Mouse (Mus musculus): ENCODE data around the gene Dusp16. TPM values are rescaled to one million over a fixed set of nuclear protein-coding genes. Genes with fewer than 3 reads are reported as not detected.
A peak's percentile ranks its signal among the peaks of the same experiment; 100 is the strongest.

The Dusp16 gene
- total RNA-seq, 1 experiment, result 10.3 TPM

- no peaks in the 10 kb centered on the region for H3K36me3 ChIP-seq (ENCODE audit: control insufficient read depth, insufficient read depth, low read length, poor library complexity, severe bottlenecking)
- TF ChIP-seq ZNF384 (IDR thresholded peaks at IDR 0.05; ENCODE audit: low read depth, low read length) (peak; percentile 73; the same call in 1 of the 2 replicates), CHD2 (IDR thresholded peaks at IDR 0.05; ENCODE audit: low read depth, low read length) (no peak), ZC3H11A (IDR thresholded peaks at IDR 0.05; ENCODE audit: borderline replicate concordance, low read depth, low read length) (no peak)
- in situ Hi-C loops (cut with MboI; ENCODE audit: low sequenced_read_pairs in 2 of 2, unreplicated experiment in 2 of 2), result no loop called here
- H3K9ac ChIP-seq (ENCODE audit: insufficient read depth, low read depth, low read length, poor library complexity, severe bottlenecking), result peak overlapping the region; percentile 93
- no peak for DNase-seq (ENCODE audit: low read depth, low spot score)
- no peaks in the 10 kb centered on the region for H3K9me3 ChIP-seq (ENCODE audit: control insufficient read depth, insufficient read depth, low read depth, low read length)
- peak overlapping the region; percentile 92 to 99 for H3K4me3 ChIP-seq (ENCODE audit: insufficient read depth in 1 of 2, low read depth in 1 of 2, low read length in 2 of 2, poor library complexity in 1 of 2, severe bottlenecking in 1 of 2)
- H3K27ac ChIP-seq (ENCODE audit: insufficient read depth, low read depth, low read length, poor library complexity, severe bottlenecking), result peak overlapping the region; percentile 51; the same call in 1 of the 2 replicates
- peaks cover 2 to 7% of the 10 kb centered on the region in 2 experiments; a peak in 3 of 4 replicates for H3K4me1 ChIP-seq (ENCODE audit: control insufficient read depth in 2 of 2, insufficient read depth in 2 of 2, low read length in 2 of 2, poor library complexity in 1 of 2)
Observed at GRCm38 (mm10) chr6:134791251-134792118, 940 bp downstream of the Dusp16 start.

- peaks cover 2 to 7% of the 10 kb centered on the region in 2 experiments; a peak in 3 of 4 replicates for H3K4me1 ChIP-seq (ENCODE audit: control insufficient read depth in 2 of 2, insufficient read depth in 2 of 2, low read length in 2 of 2, poor library complexity in 1 of 2)
- in situ Hi-C loops (cut with MboI; ENCODE audit: low sequenced_read_pairs in 2 of 2, unreplicated experiment in 2 of 2), result no loop called here
- DNase-seq (ENCODE audit: low read depth, low spot score), result no peak
- no peak for TF ChIP-seq MAFK (IDR thresholded peaks at IDR 0.05; ENCODE audit: insufficient read depth, low read depth, low read length)
- H3K4me3 ChIP-seq (ENCODE audit: insufficient read depth in 1 of 2, low read depth in 1 of 2, low read length in 2 of 2, poor library complexity in 1 of 2, severe bottlenecking in 1 of 2), result no peak overlapping the region
- H3K27ac ChIP-seq (ENCODE audit: insufficient read depth, low read depth, low read length, poor library complexity, severe bottlenecking), result no peak overlapping the region
- H3K9me3 ChIP-seq (ENCODE audit: control insufficient read depth, insufficient read depth, low read depth, low read length), result no peaks in the 10 kb centered on the region
- no peaks in the 10 kb centered on the region for H3K36me3 ChIP-seq (ENCODE audit: control insufficient read depth, insufficient read depth, low read length, poor library complexity, severe bottlenecking)
- H3K9ac ChIP-seq (ENCODE audit: insufficient read depth, low read depth, low read length, poor library complexity, severe bottlenecking), result no peak overlapping the region
Observed at GRCm38 (mm10) chr6:134789100-134789499, 3.3 kb downstream of the Dusp16 start.

GRCm38 (mm10) chr6:134786426-134786825, 6.0 kb downstream of the Dusp16 start:
- Histone ChIP-seq H3K9ac (ENCODE audit: insufficient read depth, low read depth, low read length, poor library complexity, severe bottlenecking) (no peak overlapping the region), H3K9me3 (ENCODE audit: control insufficient read depth, insufficient read depth, low read depth, low read length) (no peaks in the 10 kb centered on the region), H3K4me1 (ENCODE audit: control insufficient read depth in 2 of 2, insufficient read depth in 2 of 2, low read length in 2 of 2, poor library complexity in 1 of 2) (peaks cover 4 to 6% of the 10 kb centered on the region in 2 experiments; a peak in 1 of 4 replicates), H3K36me3 (ENCODE audit: control insufficient read depth, insufficient read depth, low read length, poor library complexity, severe bottlenecking) (no peaks in the 10 kb centered on the region), H3K4me3 (ENCODE audit: insufficient read depth in 1 of 2, low read depth in 1 of 2, low read length in 2 of 2, poor library complexity in 1 of 2, severe bottlenecking in 1 of 2) (no peak overlapping the region), H3K27ac (ENCODE audit: insufficient read depth, low read depth, low read length, poor library complexity, severe bottlenecking) (no peak overlapping the region)
- in situ Hi-C loops (cut with MboI; ENCODE audit: low sequenced_read_pairs in 2 of 2, unreplicated experiment in 2 of 2), result no loop called here
- no peak for TF ChIP-seq ZNF384 (IDR thresholded peaks at IDR 0.05; ENCODE audit: low read depth, low read length)
- TF ChIP-seq ZC3H11A (IDR thresholded peaks at IDR 0.05; ENCODE audit: borderline replicate concordance, low read depth, low read length), result no peak
- TF ChIP-seq CHD2 (IDR thresholded peaks at IDR 0.05; ENCODE audit: low read depth, low read length), result no peak
- no peak for TF ChIP-seq MAFK (IDR thresholded peaks at IDR 0.05; ENCODE audit: insufficient read depth, low read depth, low read length)
- no peak for TF ChIP-seq HCFC1 (IDR thresholded peaks at IDR 0.05; ENCODE audit: borderline replicate concordance, insufficient read depth, low read length)
- DNase-seq (ENCODE audit: low read depth, low spot score), result no peak

- H3K36me3 ChIP-seq (ENCODE audit: control insufficient read depth, insufficient read depth, low read length, poor library complexity, severe bottlenecking), result no peaks in the 10 kb centered on the region
- no peak overlapping the region for H3K27ac ChIP-seq (ENCODE audit: insufficient read depth, low read depth, low read length, poor library complexity, severe bottlenecking)
- H3K9me3 ChIP-seq (ENCODE audit: control insufficient read depth, insufficient read depth, low read depth, low read length), result no peaks in the 10 kb centered on the region
- H3K4me3 ChIP-seq (ENCODE audit: insufficient read depth in 1 of 2, low read depth in 1 of 2, low read length in 2 of 2, poor library complexity in 1 of 2, severe bottlenecking in 1 of 2), result no peak overlapping the region
- peaks cover 5 to 6% of the 10 kb centered on the region in 2 experiments; a peak in 1 of 4 replicates for H3K4me1 ChIP-seq (ENCODE audit: control insufficient read depth in 2 of 2, insufficient read depth in 2 of 2, low read length in 2 of 2, poor library complexity in 1 of 2)
- TF ChIP-seq HCFC1 (IDR thresholded peaks at IDR 0.05; ENCODE audit: borderline replicate concordance, insufficient read depth, low read length) (no peak), ZNF384 (IDR thresholded peaks at IDR 0.05; ENCODE audit: low read depth, low read length) (no peak), MAFK (IDR thresholded peaks at IDR 0.05; ENCODE audit: insufficient read depth, low read depth, low read length) (no peak), CHD2 (IDR thresholded peaks at IDR 0.05; ENCODE audit: low read depth, low read length) (no peak), ZC3H11A (IDR thresholded peaks at IDR 0.05; ENCODE audit: borderline replicate concordance, low read depth, low read length) (no peak)
- DNase-seq (ENCODE audit: low read depth, low spot score), result no peak
- in situ Hi-C loops (cut with MboI; ENCODE audit: low sequenced_read_pairs in 2 of 2, unreplicated experiment in 2 of 2), result no loop called here
- no peak overlapping the region for H3K9ac ChIP-seq (ENCODE audit: insufficient read depth, low read depth, low read length, poor library complexity, severe bottlenecking)
Observed at GRCm38 (mm10) chr6:134782900-134783299, 9.5 kb downstream of the Dusp16 start.

Data from ES-E14 (cell line).